Comparison of ENCODE assay signal across 8 mouse cellular contexts in genomic region chr16:4474040-4474881, GRCm38 (mm10). TPM values are rescaled to one million over a fixed set of nuclear protein-coding genes. Genes with fewer than 3 reads are reported as not detected.
DNase-seq lines count a peak whose midpoint lies in the region; ATAC-seq and TF ChIP-seq lines count a peak whose summit lies in the region.
"Not testable (repeated sequence)": the region's sequence is repeated elsewhere in the genome, so short reads cannot be mapped to it uniquely, and the experiment has no call there.

No protein-coding gene starts in this region.

- not testable (repeated sequence) for H3K27me3 ChIP-seq in ES-Bruce4 (ENCODE audit: control insufficient read depth, insufficient read depth, low read length, poor library complexity, severe bottlenecking); embryonic facial prominence, embryonic 14.5 days (replicated peaks; ENCODE audit: control insufficient read depth, insufficient read depth, low read length); heart, adult 2 months (ENCODE audit: control insufficient read depth, insufficient read depth, low read length); hindbrain, embryonic 16.5 days (replicated peaks; ENCODE audit: control insufficient read depth, insufficient read depth, low read length); limb, embryonic 11.5 days (ENCODE audit: control insufficient read depth, insufficient read depth, low read length); lung, embryonic 15.5 days; midbrain, embryonic 16.5 days (ENCODE audit: control insufficient read depth, insufficient read depth, low read depth, low read length); stomach, embryonic 15.5 days (replicated peaks)

- peak overlapping the region; percentile 86 for H3K4me2 ChIP-seq in embryonic facial prominence, embryonic 14.5 days (ENCODE audit: low read depth, low read length)
- H3K4me2 ChIP-seq in hindbrain, embryonic 16.5 days (ENCODE audit: low read length), result peak overlapping the region; percentile 64
- H3K4me2 ChIP-seq in limb, embryonic 11.5 days (ENCODE audit: low read depth, severe bottlenecking), result peak overlapping the region; percentile 49
- H3K4me2 ChIP-seq in lung, embryonic 15.5 days, result peak overlapping the region; percentile 83
- peak overlapping the region; percentile 73 for H3K4me2 ChIP-seq in midbrain, embryonic 16.5 days (ENCODE audit: low read length)
- peak overlapping the region; percentile 78 for H3K4me2 ChIP-seq in stomach, embryonic 15.5 days

- H3K79me2 ChIP-seq in heart, adult 2 months (replicated peaks; ENCODE audit: control insufficient read depth, insufficient read depth, low read length), result not testable (repeated sequence)

- intact Hi-C loops in heart, adult 2 months (cut with DNase I), result loop anchor here (2.0 kb wide), 1 partner anchor 53 kb away; the partner anchor contains the start of gene Adcy9

- not testable (repeated sequence) for DNase-seq in embryonic facial prominence, embryonic 14.5 days (ENCODE audit: low spot score); heart, adult 2 months; limb, embryonic 11.5 days (ENCODE audit: low spot score)

- not testable (repeated sequence) for H3K36me3 ChIP-seq in ES-Bruce4 (ENCODE audit: control insufficient read depth, insufficient read depth, low read length, poor library complexity, severe bottlenecking); embryonic facial prominence, embryonic 14.5 days (ENCODE audit: control insufficient read depth, insufficient read depth, low read length); heart, adult 2 months (ENCODE audit: control insufficient read depth, insufficient read depth, low read length); hindbrain, embryonic 16.5 days (ENCODE audit: control insufficient read depth, insufficient read depth, low read length); limb, embryonic 11.5 days (ENCODE audit: control insufficient read depth, insufficient read depth, low read length); lung, embryonic 15.5 days; midbrain, embryonic 16.5 days (ENCODE audit: control insufficient read depth, insufficient read depth, low read length); stomach, embryonic 15.5 days

- peak overlapping the region; percentile 54 for H3K9ac ChIP-seq in ES-Bruce4 (ENCODE audit: low read depth, poor library complexity, severe bottlenecking)
- peak overlapping the region; percentile 84 for H3K9ac ChIP-seq in embryonic facial prominence, embryonic 14.5 days (ENCODE audit: low read depth, low read length)
- peak overlapping the region; percentile 71 for H3K9ac ChIP-seq in heart, adult 2 months (ENCODE audit: low read depth, low read length)
- peak overlapping the region; percentile 73 for H3K9ac ChIP-seq in hindbrain, embryonic 16.5 days (ENCODE audit: low read depth, low read length)
- peak overlapping the region; percentile 79 for H3K9ac ChIP-seq in limb, embryonic 11.5 days (ENCODE audit: low read length)
- H3K9ac ChIP-seq in lung, embryonic 15.5 days, result peak overlapping the region; percentile 66
- H3K9ac ChIP-seq in midbrain, embryonic 16.5 days (ENCODE audit: low read depth, low read length), result peak overlapping the region; percentile 74
- peak overlapping the region; percentile 63 for H3K9ac ChIP-seq in stomach, embryonic 15.5 days

- not testable (repeated sequence) for H3K9me3 ChIP-seq in ES-Bruce4 (replicated peaks; ENCODE audit: control insufficient read depth, insufficient read depth, low read length, poor library complexity, severe bottlenecking); embryonic facial prominence, embryonic 14.5 days (ENCODE audit: control insufficient read depth, low read length); hindbrain, embryonic 16.5 days (ENCODE audit: control insufficient read depth, low read length); limb, embryonic 11.5 days (ENCODE audit: control insufficient read depth, low read length); lung, embryonic 15.5 days; midbrain, embryonic 16.5 days (replicated peaks; ENCODE audit: control insufficient read depth, low read length, poor library complexity, severe bottlenecking); stomach, embryonic 15.5 days

- ATAC-seq in embryonic facial prominence, embryonic 14.5 days (ENCODE audit: low read depth), result peak; percentile 34
- not testable (repeated sequence) for ATAC-seq in hindbrain, embryonic 16.5 days; limb, embryonic 11.5 days (ENCODE audit: insufficient number of reproducible peaks, low FRiP score, low TSS enrichment, low read depth); midbrain, embryonic 16.5 days; stomach, embryonic 15.5 days (ENCODE audit: insufficient read depth, low FRiP score, low read depth)
- peak; percentile 2; the same call in 1 of the 2 replicates for ATAC-seq in lung, embryonic 15.5 days (ENCODE audit: borderline replicate concordance, extremely low read depth, low FRiP score, low TSS enrichment)

- H3K27ac ChIP-seq in ES-Bruce4 (ENCODE audit: insufficient read depth, low read length), result not testable (repeated sequence)
- H3K27ac ChIP-seq in embryonic facial prominence, embryonic 14.5 days (replicated peaks; ENCODE audit: low read depth, low read length), result peak overlapping the region; percentile 82
- peak overlapping the region; percentile 82 for H3K27ac ChIP-seq in heart, adult 2 months
- H3K27ac ChIP-seq in hindbrain, embryonic 16.5 days (ENCODE audit: low read depth, low read length), result 0 out of 2 replicates have a peak overlapping the region, but pooled peaks have one; percentile 18
- 0 out of 2 replicates have a peak overlapping the region, but pooled peaks have one; percentile 32 for H3K27ac ChIP-seq in limb, embryonic 11.5 days (replicated peaks; ENCODE audit: low read depth, low read length)
- peak overlapping the region; percentile 58 for H3K27ac ChIP-seq in lung, embryonic 15.5 days
- H3K27ac ChIP-seq in midbrain, embryonic 16.5 days (ENCODE audit: low read length), result 0 out of 2 replicates have a peak overlapping the region, but pooled peaks have one; percentile 40
- H3K27ac ChIP-seq in stomach, embryonic 15.5 days, result peak overlapping the region; percentile 79

- TF ChIP-seq POLR2A in ES-Bruce4 (IDR thresholded peaks at IDR 0.05; ENCODE audit: insufficient read depth, low read length); heart, adult 2 months (IDR thresholded peaks at IDR 0.05; ENCODE audit: insufficient read depth, low read depth, low read length): not testable (repeated sequence)

- not testable (repeated sequence) for TF ChIP-seq EP300 in ES-Bruce4 (IDR thresholded peaks at IDR 0.05; ENCODE audit: insufficient read depth, low read depth, low read length); heart, adult 2 months (IDR thresholded peaks at IDR 0.05; ENCODE audit: insufficient read depth, low read depth, low read length)

- TF ChIP-seq CTCF in ES-Bruce4 (IDR thresholded peaks at IDR 0.05; ENCODE audit: low read depth, low read length); heart, adult 2 months (IDR thresholded peaks at IDR 0.05): not testable (repeated sequence)

- 61% methylated on average over 10 of the region's 10 CpGs for WGBS in embryonic facial prominence, embryonic 14.5 days
- WGBS in heart, adult 2 months, result 61% methylated on average over 10 of the region's 10 CpGs
- WGBS in hindbrain, embryonic 16.5 days, result 73% methylated on average over 10 of the region's 10 CpGs
- WGBS in limb, embryonic 11.5 days, result 74% methylated on average over 10 of the region's 10 CpGs
- 63% methylated on average over 10 of the region's 10 CpGs for WGBS in lung, embryonic 15.5 days
- 69% methylated on average over 10 of the region's 10 CpGs for WGBS in midbrain, embryonic 16.5 days
- WGBS in stomach, embryonic 15.5 days, result 67% methylated on average over 10 of the region's 10 CpGs

- not testable (repeated sequence) for H3K4me1 ChIP-seq in ES-Bruce4 (ENCODE audit: control insufficient read depth, insufficient read depth, low read length); embryonic facial prominence, embryonic 14.5 days (ENCODE audit: control insufficient read depth, insufficient read depth, low read length); heart, adult 2 months (ENCODE audit: control insufficient read depth, insufficient read depth, low read length); hindbrain, embryonic 16.5 days (ENCODE audit: control insufficient read depth, insufficient read depth, low read depth, low read length); limb, embryonic 11.5 days (ENCODE audit: control insufficient read depth, insufficient read depth, low read length); midbrain, embryonic 16.5 days (ENCODE audit: control insufficient read depth, insufficient read depth, low read length); stomach, embryonic 15.5 days
- H3K4me1 ChIP-seq in lung, embryonic 15.5 days, result peaks cover 12% of the 10 kb centered on the region; the same call in 1 of the 2 replicates

- peak overlapping the region; percentile 81 for H3K4me3 ChIP-seq in ES-Bruce4 (ENCODE audit: low read depth, low read length)
- H3K4me3 ChIP-seq in embryonic facial prominence, embryonic 14.5 days (ENCODE audit: low read depth, low read length), result peak overlapping the region; percentile 58
- peak overlapping the region; percentile 66 for H3K4me3 ChIP-seq in heart, adult 2 months
- peak overlapping the region; percentile 41 for H3K4me3 ChIP-seq in hindbrain, embryonic 16.5 days (ENCODE audit: low read length)
- H3K4me3 ChIP-seq in limb, embryonic 11.5 days (ENCODE audit: low read depth, low read length), result peak overlapping the region; percentile 50
- H3K4me3 ChIP-seq in lung, embryonic 15.5 days, result peak overlapping the region; percentile 56
- H3K4me3 ChIP-seq in midbrain, embryonic 16.5 days (ENCODE audit: low read depth, low read length), result peak overlapping the region; percentile 54
- H3K4me3 ChIP-seq in stomach, embryonic 15.5 days (replicated peaks), result peak overlapping the region; percentile 56

RNA-seq across cellular contexts. Expression of gene Adcy9, which starts 54.0 kb away (rescaled TPM):
- 1.8 and 1.9 TPM in 2 replicates for polyA plus RNA-seq in ES-Bruce4 (2011; ENCODE audit: insufficient read depth, insufficient read length, low read depth, missing spikeins)
- polyA plus RNA-seq in embryonic facial prominence, embryonic 14.5 days (2014; fragmentation: Nextera tagmentation; extraction: Ambion mirVana), result 2.7 and 3.5 TPM in 2 replicates
- total RNA-seq in heart, adult 2 months (2021), result 10 to 100 TPM; 22.6 to 26.3 TPM
- polyA plus RNA-seq in heart, adult 2 months (2012; rRNA removed), result 11.1 and 17.4 TPM in 2 replicates
- polyA plus RNA-seq in hindbrain, embryonic 16.5 days (2015; fragmentation: Nextera tagmentation; extraction: Ambion mirVana), result 4.0 and 5.0 TPM in 2 replicates
- 0.77 and 0.93 TPM in 2 replicates for polyA plus RNA-seq in limb, embryonic 11.5 days (2014; fragmentation: Nextera tagmentation; extraction: Ambion mirVana)
- polyA plus RNA-seq in lung, embryonic 15.5 days (2015; fragmentation: Nextera tagmentation; extraction: Ambion mirVana), result 1.2 and 1.5 TPM in 2 replicates
- polyA plus RNA-seq in midbrain, embryonic 16.5 days (2015; fragmentation: Nextera tagmentation; extraction: Ambion mirVana), result 4.0 and 4.3 TPM in 2 replicates
- 1.6 and 1.7 TPM in 2 replicates for polyA plus RNA-seq in stomach, embryonic 15.5 days (2015; fragmentation: Nextera tagmentation; extraction: Ambion mirVana)
